Mouse (Mus musculus): Measurements from ENCODE around the gene Kcnj5. TPM values are rescaled to one million over a fixed set of nuclear protein-coding genes. Genes with fewer than 3 reads are reported as not detected.
A peak's percentile ranks its signal among the peaks of the same experiment; 100 is the strongest.

Kcnj5 gene
- polyA plus RNA-seq (2015; fragmentation: Nextera tagmentation; extraction: Ambion mirVana), result 2.4 TPM in 2 replicates

GRCm38 (mm10) chr9:32344051-32344450, at the start of gene Kcnj5:
TSS of gene Kcnj5 (minus strand) at chr9:32344350.
- H3K4me3 ChIP-seq (replicated peaks; ENCODE audit: low read depth, low read length), result peak within 1 kb of the TSS; percentile 20
- H3K9me3 ChIP-seq (replicated peaks; ENCODE audit: low read length), result no peaks in the 10 kb centered on the region
- 0 out of 2 replicates have a peak within 1 kb of the TSS, but pooled peaks have one; percentile 27 for H3K9ac ChIP-seq (ENCODE audit: low read depth, low read length)
- ATAC-seq (replicated peaks; ENCODE audit: low FRiP score, low read depth), result no peak; the same call in 1 of the 2 replicates
- WGBS, result 3% methylated on average over 19 of the region's 20 CpGs
- H3K36me3 ChIP-seq (ENCODE audit: insufficient read depth, low read length), result no peaks in the 10 kb centered on the region
- TF ChIP-seq CTCF (IDR thresholded peaks at IDR 0.05; ENCODE audit: low read depth), result no peak
- peaks cover 14% of the 10 kb centered on the region for H3K4me1 ChIP-seq (replicated peaks; ENCODE audit: insufficient read depth, low read length)
- peak within 1 kb of the TSS; percentile 56 for H3K4me2 ChIP-seq (ENCODE audit: low read length)
- no peak within 1 kb of the TSS for H3K27ac ChIP-seq
- no peak for DNase-seq (ENCODE audit: low spot score)
- peaks cover 10% of the 10 kb centered on the region; the same call in 1 of the 2 replicates for H3K27me3 ChIP-seq (ENCODE audit: insufficient read depth, low read length)

GRCm38 (mm10) chr9:32392716-32393115, 48.6 kb upstream of the Kcnj5 start:
- Histone ChIP-seq H3K27me3 (ENCODE audit: insufficient read depth, low read length) (no peaks in the 10 kb centered on the region), H3K9ac (ENCODE audit: low read depth, low read length) (no peak overlapping the region), H3K4me2 (ENCODE audit: low read length) (no peak overlapping the region), H3K4me1 (replicated peaks; ENCODE audit: insufficient read depth, low read length) (no peaks in the 10 kb centered on the region), H3K9me3 (replicated peaks; ENCODE audit: low read length) (no peaks in the 10 kb centered on the region), H3K4me3 (replicated peaks; ENCODE audit: low read depth, low read length) (no peak overlapping the region), H3K36me3 (ENCODE audit: insufficient read depth, low read length) (no peaks in the 10 kb centered on the region), H3K27ac (no peak overlapping the region)
- no peak for TF ChIP-seq CTCF (IDR thresholded peaks at IDR 0.05; ENCODE audit: low read depth)
- WGBS, result 85% methylated on average over 6 of the region's 6 CpGs
- DNase-seq (ENCODE audit: low spot score) (no peak), ATAC-seq (replicated peaks; ENCODE audit: low FRiP score, low read depth) (no peak)

GRCm38 (mm10) chr9:32391701-32392100, 47.6 kb upstream of the Kcnj5 start:
- no peak overlapping the region for H3K9ac ChIP-seq (ENCODE audit: low read depth, low read length)
- DNase-seq (ENCODE audit: low spot score), result no peak
- H3K27ac ChIP-seq, result no peak overlapping the region
- H3K36me3 ChIP-seq (ENCODE audit: insufficient read depth, low read length), result no peaks in the 10 kb centered on the region
- TF ChIP-seq CTCF (IDR thresholded peaks at IDR 0.05; ENCODE audit: low read depth), result no peak
- ATAC-seq (replicated peaks; ENCODE audit: low FRiP score, low read depth), result no peak
- H3K4me3 ChIP-seq (replicated peaks; ENCODE audit: low read depth, low read length), result no peak overlapping the region
- no peaks in the 10 kb centered on the region for H3K4me1 ChIP-seq (replicated peaks; ENCODE audit: insufficient read depth, low read length)
- 81% methylated on average over 9 of the region's 9 CpGs for WGBS
- no peaks in the 10 kb centered on the region for H3K9me3 ChIP-seq (replicated peaks; ENCODE audit: low read length)
- H3K27me3 ChIP-seq (ENCODE audit: insufficient read depth, low read length), result no peaks in the 10 kb centered on the region
- no peak overlapping the region for H3K4me2 ChIP-seq (ENCODE audit: low read length)

- no peak for DNase-seq (ENCODE audit: low spot score)
- 82% methylated on average over 5 of the region's 5 CpGs for WGBS
- ATAC-seq (replicated peaks; ENCODE audit: low FRiP score, low read depth), result no peak
- Histone ChIP-seq H3K4me1 (replicated peaks; ENCODE audit: insufficient read depth, low read length) (no peaks in the 10 kb centered on the region), H3K36me3 (ENCODE audit: insufficient read depth, low read length) (no peaks in the 10 kb centered on the region), H3K9ac (ENCODE audit: low read depth, low read length) (no peak overlapping the region), H3K27ac (no peak overlapping the region), H3K27me3 (ENCODE audit: insufficient read depth, low read length) (no peaks in the 10 kb centered on the region), H3K4me3 (replicated peaks; ENCODE audit: low read depth, low read length) (no peak overlapping the region), H3K9me3 (replicated peaks; ENCODE audit: low read length) (no peaks in the 10 kb centered on the region), H3K4me2 (ENCODE audit: low read length) (no peak overlapping the region)
- no peak for TF ChIP-seq CTCF (IDR thresholded peaks at IDR 0.05; ENCODE audit: low read depth)
Measured at GRCm38 (mm10) chr9:32391092-32391491, 46.9 kb upstream of the Kcnj5 start.

- Histone ChIP-seq H3K4me3 (replicated peaks; ENCODE audit: low read depth, low read length) (no peak overlapping the region), H3K36me3 (ENCODE audit: insufficient read depth, low read length) (no peaks in the 10 kb centered on the region), H3K9ac (ENCODE audit: low read depth, low read length) (no peak overlapping the region), H3K27ac (no peak overlapping the region), H3K4me1 (replicated peaks; ENCODE audit: insufficient read depth, low read length) (no peaks in the 10 kb centered on the region), H3K9me3 (replicated peaks; ENCODE audit: low read length) (no peaks in the 10 kb centered on the region), H3K27me3 (ENCODE audit: insufficient read depth, low read length) (no peaks in the 10 kb centered on the region), H3K4me2 (ENCODE audit: low read length) (no peak overlapping the region)
- 100% methylated on average over 1 of the region's 1 CpGs for WGBS
- ATAC-seq (replicated peaks; ENCODE audit: low FRiP score, low read depth) (no peak), DNase-seq (ENCODE audit: low spot score) (no peak)
- TF ChIP-seq CTCF (IDR thresholded peaks at IDR 0.05; ENCODE audit: low read depth), result peak; percentile 68
Measured at GRCm38 (mm10) chr9:32388120-32388519, 44.0 kb upstream of the Kcnj5 start.

GRCm38 (mm10) chr9:32384906-32385305, 40.8 kb upstream of the Kcnj5 start:
- Histone ChIP-seq H3K4me2 (ENCODE audit: low read length) (no peak overlapping the region), H3K9ac (ENCODE audit: low read depth, low read length) (no peak overlapping the region), H3K4me1 (replicated peaks; ENCODE audit: insufficient read depth, low read length) (no peaks in the 10 kb centered on the region), H3K36me3 (ENCODE audit: insufficient read depth, low read length) (no peaks in the 10 kb centered on the region), H3K27ac (0 out of 2 replicates have a peak overlapping the region, but pooled peaks have one; percentile 28), H3K27me3 (ENCODE audit: insufficient read depth, low read length) (no peaks in the 10 kb centered on the region), H3K4me3 (replicated peaks; ENCODE audit: low read depth, low read length) (no peak overlapping the region), H3K9me3 (replicated peaks; ENCODE audit: low read length) (no peaks in the 10 kb centered on the region)
- ATAC-seq (replicated peaks; ENCODE audit: low FRiP score, low read depth), result peak; percentile 78
- no peak for DNase-seq (ENCODE audit: low spot score)
- TF ChIP-seq CTCF (IDR thresholded peaks at IDR 0.05; ENCODE audit: low read depth), result no peak
- 61% methylated on average over 4 of the region's 4 CpGs for whole genome bisulfite sequencing

Data from kidney, postnatal 0 days (tissue).